Mouse (Mus musculus) embryonic facial prominence, embryonic 15.5 days (tissue): ENCODE measurements around the gene Ggt1. TPM values are rescaled to one million over a fixed set of nuclear protein-coding genes. Genes with fewer than 3 reads are reported as not detected.

Source experiments
- ATAC-seq: fragments of 200-750 bp; cut with Nextera tagmentation; 2 replicates; pipeline ENCODE4 v1.8.0; 2017; ENCODE audit warnings: low read depth, moderate TSS enrichment; ENCODE audit not compliant: insufficient number of reproducible peaks, low FRiP score, low TSS enrichment
- H3K27ac ChIP-seq: fragments of 300-500 bp; sonication (generic); replicated peaks from 2 replicates; pipeline ENCODE4 v1.5.1; 2015; ENCODE audit warnings: mild to moderate bottlenecking, inconsistent platforms
- H3K27me3 ChIP-seq: fragments of 300-500 bp; sonication (generic); 2 replicates; pipeline ENCODE4 v1.6.1; 2015; ENCODE audit warnings: inconsistent platforms
- H3K36me3 ChIP-seq: fragments of 300-500 bp; sonication (generic); 2 replicates; pipeline ENCODE4 v1.6.1; 2015; ENCODE audit warnings: mild to moderate bottlenecking, inconsistent platforms
- H3K4me1 ChIP-seq: fragments of 300-500 bp; sonication (generic); 2 replicates; pipeline ENCODE4 v1.6.1; 2015; ENCODE audit warnings: inconsistent platforms
- H3K4me2 ChIP-seq: fragments of 300-500 bp; sonication (generic); replicated peaks from 2 replicates; pipeline ENCODE4 v1.6.1; 2015; ENCODE audit warnings: mild to moderate bottlenecking, inconsistent platforms
- H3K4me3 ChIP-seq: fragments of 300-500 bp; sonication (generic); replicated peaks from 2 replicates; pipeline ENCODE4 v1.5.1; 2015; ENCODE audit warnings: mild to moderate bottlenecking, inconsistent platforms
- H3K9ac ChIP-seq: fragments of 300-500 bp; sonication (generic); 2 replicates; pipeline ENCODE4 v1.6.1; 2015; ENCODE audit warnings: inconsistent platforms
- H3K9me3 ChIP-seq: fragments of 300-500 bp; sonication (generic); replicated peaks from 2 replicates; pipeline ENCODE4 v1.6.1; 2016; ENCODE audit warnings: inconsistent platforms
- WGBS: fragments of 180-500 bp; shearing (Covaris S2); methylation state at CpG from one replicate; pipeline ENCODE4 v1.1.7; 2015; 5-methylcytosine and 5-hydroxymethylcytosine counted together
- polyA plus RNA-seq: library from polyadenylated mRNA; unstranded; fragments of >200 nt; fragmentation: Nextera tagmentation; extraction: Ambion mirVana; gene quantifications from 2 replicates; pipeline ENCODE4 v1.2.1, GENCODE M21; 2015

The Ggt1 gene
- polyA plus RNA-seq, 1 experiment from 2014 or later, result 2.2 TPM

GRCm38 (mm10) chr10:75600189-75600730, 38.9 kb downstream of the Ggt1 start:
- no peak for ATAC-seq
- H3K4me2 ChIP-seq, result no peak overlapping the region
- H3K36me3 ChIP-seq, result no peaks in the 10 kb centered on the region
- WGBS, result 80% methylated on average over 7 of the region's 7 CpGs
- H3K27ac ChIP-seq, result no peak overlapping the region
- no peaks in the 10 kb centered on the region for H3K9me3 ChIP-seq
- no peak overlapping the region for H3K4me3 ChIP-seq
- H3K9ac ChIP-seq, result no peak overlapping the region
- no peaks in the 10 kb centered on the region for H3K27me3 ChIP-seq
- H3K4me1 ChIP-seq, result no peaks in the 10 kb centered on the region

GRCm38 (mm10) chr10:75605162-75605846, 43.9 kb downstream of the Ggt1 start:
- no peak overlapping the region for H3K4me3 ChIP-seq
- H3K9me3 ChIP-seq, result no peaks in the 10 kb centered on the region
- no peaks in the 10 kb centered on the region for H3K4me1 ChIP-seq
- no peak overlapping the region for H3K27ac ChIP-seq
- H3K9ac ChIP-seq, result no peak overlapping the region
- no peaks in the 10 kb centered on the region for H3K27me3 ChIP-seq
- H3K36me3 ChIP-seq, result no peaks in the 10 kb centered on the region
- no peak overlapping the region for H3K4me2 ChIP-seq
- no peak; the same call in 1 of the 2 replicates for ATAC-seq
- WGBS, result 38% methylated on average over 11 of the region's 11 CpGs

- no peaks in the 10 kb centered on the region for H3K36me3 ChIP-seq
- H3K9ac ChIP-seq, result no peak overlapping the region
- 84% methylated on average over 4 of the region's 4 CpGs for WGBS
- no peak overlapping the region for H3K4me3 ChIP-seq
- no peaks in the 10 kb centered on the region for H3K27me3 ChIP-seq
- H3K27ac ChIP-seq, result no peak overlapping the region
- no peak for ATAC-seq
- no peaks in the 10 kb centered on the region for H3K4me1 ChIP-seq
- no peaks in the 10 kb centered on the region for H3K9me3 ChIP-seq
- no peak overlapping the region for H3K4me2 ChIP-seq
These were observed 45.8 kb downstream of the Ggt1 start for GRCm38 (mm10) chr10:75607253-75607652.

- 92% methylated on average over 11 of the region's 11 CpGs for WGBS
- no peaks in the 10 kb centered on the region for H3K4me1 ChIP-seq
- H3K27ac ChIP-seq, result no peak overlapping the region
- ATAC-seq, result no peak
- H3K36me3 ChIP-seq, result no peaks in the 10 kb centered on the region
- H3K4me3 ChIP-seq, result no peak overlapping the region
- H3K9ac ChIP-seq, result no peak overlapping the region
- H3K9me3 ChIP-seq, result no peaks in the 10 kb centered on the region
- no peak overlapping the region for H3K4me2 ChIP-seq
- H3K27me3 ChIP-seq, result no peaks in the 10 kb centered on the region
These were observed 47.6 kb downstream of the Ggt1 start for GRCm38 (mm10) chr10:75608975-75609374.

GRCm38 (mm10) chr10:75610486-75610885, 49.1 kb downstream of the Ggt1 start:
- Histone ChIP-seq H3K27ac (no peak overlapping the region), H3K4me2 (no peak overlapping the region), H3K9me3 (no peaks in the 10 kb centered on the region), H3K36me3 (no peaks in the 10 kb centered on the region), H3K4me3 (no peak overlapping the region), H3K27me3 (no peaks in the 10 kb centered on the region), H3K9ac (no peak overlapping the region), H3K4me1 (no peaks in the 10 kb centered on the region)
- WGBS, result 64% methylated on average over 7 of the region's 7 CpGs
- no peak for ATAC-seq

- H3K9ac ChIP-seq, result no peak overlapping the region
- WGBS, result 91% methylated on average over 4 of the region's 4 CpGs
- H3K9me3 ChIP-seq, result no peaks in the 10 kb centered on the region
- no peaks in the 10 kb centered on the region for H3K4me1 ChIP-seq
- ATAC-seq, result no peak
- no peaks in the 10 kb centered on the region for H3K36me3 ChIP-seq
- no peak overlapping the region for H3K27ac ChIP-seq
- no peak overlapping the region for H3K4me2 ChIP-seq
- no peak overlapping the region for H3K4me3 ChIP-seq
- no peaks in the 10 kb centered on the region for H3K27me3 ChIP-seq
These were observed 54.6 kb downstream of the Ggt1 start for GRCm38 (mm10) chr10:75616044-75616443.

GRCm38 (mm10) chr10:75620818-75621217, 59.4 kb downstream of the Ggt1 start:
- WGBS, result 43% methylated on average over 3 of the region's 3 CpGs
- H3K4me1 ChIP-seq, result no peaks in the 10 kb centered on the region
- no peak for ATAC-seq
- no peaks in the 10 kb centered on the region for H3K36me3 ChIP-seq
- H3K27me3 ChIP-seq, result no peaks in the 10 kb centered on the region
- no peak overlapping the region for H3K9ac ChIP-seq
- H3K4me3 ChIP-seq, result no peak overlapping the region
- no peaks in the 10 kb centered on the region for H3K9me3 ChIP-seq
- no peak overlapping the region for H3K4me2 ChIP-seq
- H3K27ac ChIP-seq, result no peak overlapping the region

GRCm38 (mm10) chr10:75625920-75626319, 64.5 kb downstream of the Ggt1 start:
- no peak overlapping the region for H3K4me3 ChIP-seq
- no peak overlapping the region for H3K4me2 ChIP-seq
- WGBS, result 50% methylated on average over 6 of the region's 6 CpGs
- no peaks in the 10 kb centered on the region for H3K9me3 ChIP-seq
- no peak overlapping the region for H3K27ac ChIP-seq
- no peak for ATAC-seq
- H3K27me3 ChIP-seq, result no peaks in the 10 kb centered on the region
- no peaks in the 10 kb centered on the region for H3K4me1 ChIP-seq
- H3K36me3 ChIP-seq, result no peaks in the 10 kb centered on the region
- no peak overlapping the region for H3K9ac ChIP-seq

GRCm38 (mm10) chr10:75626991-75627390, 65.6 kb downstream of the Ggt1 start:
- no peak for ATAC-seq
- no peak overlapping the region for H3K27ac ChIP-seq
- 40% methylated on average over 3 of the region's 3 CpGs for WGBS

GRCm38 (mm10) chr10:75627490-75627889, 66.1 kb downstream of the Ggt1 start:
- Histone ChIP-seq H3K4me2 (no peak overlapping the region), H3K9me3 (no peaks in the 10 kb centered on the region), H3K27me3 (no peaks in the 10 kb centered on the region), H3K36me3 (no peaks in the 10 kb centered on the region), H3K4me1 (peaks cover 4% of the 10 kb centered on the region; the same call in 1 of the 2 replicates), H3K9ac (no peak overlapping the region), H3K27ac (no peak overlapping the region), H3K4me3 (no peak overlapping the region)
- no peak for ATAC-seq
- 62% methylated on average over 3 of the region's 3 CpGs for WGBS

More at GRCm38 (mm10) chr10:75626991-75627390, 65.6 kb downstream of the Ggt1 start:
- H3K4me3 ChIP-seq, result no peak overlapping the region
- H3K4me2 ChIP-seq, result no peak overlapping the region
- no peaks in the 10 kb centered on the region for H3K9me3 ChIP-seq
- H3K4me1 ChIP-seq, result no peaks in the 10 kb centered on the region
- H3K9ac ChIP-seq, result no peak overlapping the region
- H3K36me3 ChIP-seq, result no peaks in the 10 kb centered on the region
- no peaks in the 10 kb centered on the region for H3K27me3 ChIP-seq

- Histone ChIP-seq H3K4me1 (peaks cover 13% of the 10 kb centered on the region), H3K4me2 (no peak overlapping the region), H3K4me3 (no peak overlapping the region), H3K27me3 (no peaks in the 10 kb centered on the region), H3K9me3 (no peaks in the 10 kb centered on the region), H3K9ac (no peak overlapping the region), H3K36me3 (no peaks in the 10 kb centered on the region), H3K27ac (peak overlapping the region; percentile 51; the same call in 1 of the 2 replicates)
- ATAC-seq, result peak; percentile 78
- 13% methylated on average over 5 of the region's 5 CpGs for WGBS
These were observed 71.2 kb downstream of the Ggt1 start for GRCm38 (mm10) chr10:75632633-75633032.

GRCm38 (mm10) chr10:75633048-75633447, 71.6 kb downstream of the Ggt1 start:
- Histone ChIP-seq H3K36me3 (no peaks in the 10 kb centered on the region), H3K27ac (peak overlapping the region; percentile 39; the same call in 1 of the 2 replicates), H3K4me2 (no peak overlapping the region), H3K27me3 (no peaks in the 10 kb centered on the region), H3K4me1 (peaks cover 13% of the 10 kb centered on the region), H3K9me3 (no peaks in the 10 kb centered on the region), H3K4me3 (no peak overlapping the region), H3K9ac (no peak overlapping the region)
- 43% methylated on average over 5 of the region's 5 CpGs for WGBS
- peak; percentile 76 for ATAC-seq
